Mouse (Mus musculus): Measurements from ENCODE around the gene Gm29427.

DNA sequence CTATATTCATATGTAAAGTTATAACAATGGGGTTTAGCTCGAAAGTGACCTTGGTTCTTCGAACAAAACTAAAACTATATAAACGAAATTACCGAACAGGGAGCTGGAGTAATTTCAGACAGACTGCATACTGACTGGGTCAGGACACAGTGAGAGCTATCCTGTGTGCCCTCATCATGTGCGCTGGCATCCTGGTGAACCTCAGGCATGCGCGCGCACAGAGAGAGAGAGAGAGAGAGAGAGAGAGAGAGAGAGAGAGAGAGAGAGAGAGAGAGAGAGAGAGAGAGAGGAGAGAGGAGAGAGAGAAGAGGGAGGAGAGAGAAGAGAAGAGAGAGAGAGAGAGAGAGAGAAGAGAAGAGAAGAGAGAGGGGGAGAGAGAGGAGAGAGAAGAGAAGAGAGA, 82.3 kb downstream of the Gm29427 start:
- TF ChIP-seq POLR2A (IDR thresholded peaks at IDR 0.05; ENCODE audit: borderline replicate concordance, low read depth, low read length), result no peak
- TF ChIP-seq CTCF (IDR thresholded peaks at IDR 0.05; ENCODE audit: low read depth, low read length), result no peak

All from bone marrow macrophage, adult 2 months (primary cell).